Mouse (Mus musculus): ENCODE results near the gene Olfr744. TPM values are rescaled to one million over a fixed set of nuclear protein-coding genes. Genes with fewer than 3 reads are reported as not detected.
"Not testable (repeated sequence)": the region's sequence is repeated elsewhere in the genome, so short reads cannot be mapped to it uniquely, and the experiment has no call there.

Gene Olfr744
- polyA plus RNA-seq (2016; fragmentation: Nextera tagmentation; extraction: Ambion mirVana) = not detected in 2 replicates

DNA sequence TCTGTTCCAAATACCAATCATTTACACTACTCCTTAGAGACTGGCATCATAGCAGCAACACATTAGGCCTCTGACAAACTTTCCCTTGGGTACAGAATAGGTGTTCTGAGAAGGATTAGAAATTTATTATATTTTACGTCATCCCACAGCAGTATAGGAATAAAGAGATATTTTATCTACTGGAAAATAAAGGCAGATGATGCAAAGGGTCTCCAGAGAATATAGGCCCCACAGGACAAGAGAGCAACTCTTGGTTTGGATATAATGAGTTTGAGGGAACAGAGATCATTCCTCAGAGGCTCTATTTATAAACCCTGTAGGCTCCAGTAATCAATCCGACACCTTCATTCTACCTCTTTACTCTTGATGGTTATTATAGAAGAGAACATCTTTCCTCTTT, at the start of gene Olfr744:
Gene Olfr744 (plus strand): TSS at position 301 of the 400 bp plus-strand sequence.
- Histone ChIP-seq H3K9ac (no peak within 1 kb of the TSS), H3K4me3 (no peak within 1 kb of the TSS), H3K4me1 (replicated peaks) (no peaks in the 10 kb centered on the region), H3K27me3 (replicated peaks) (no peaks in the 10 kb centered on the region), H3K4me2 (no peak within 1 kb of the TSS), H3K36me3 (no peaks in the 10 kb centered on the region), H3K27ac (ENCODE audit: poor library complexity, severe bottlenecking) (no peak within 1 kb of the TSS), H3K9me3 (replicated peaks) (0 out of 2 replicates have a peak, but pooled peaks cover 5% of the 10 kb centered on the region)
- no peak for ATAC-seq (ENCODE audit: insufficient number of reproducible peaks, low FRiP score)
- 71% methylated on average over 2 of the region's 2 CpGs for WGBS

DNA sequence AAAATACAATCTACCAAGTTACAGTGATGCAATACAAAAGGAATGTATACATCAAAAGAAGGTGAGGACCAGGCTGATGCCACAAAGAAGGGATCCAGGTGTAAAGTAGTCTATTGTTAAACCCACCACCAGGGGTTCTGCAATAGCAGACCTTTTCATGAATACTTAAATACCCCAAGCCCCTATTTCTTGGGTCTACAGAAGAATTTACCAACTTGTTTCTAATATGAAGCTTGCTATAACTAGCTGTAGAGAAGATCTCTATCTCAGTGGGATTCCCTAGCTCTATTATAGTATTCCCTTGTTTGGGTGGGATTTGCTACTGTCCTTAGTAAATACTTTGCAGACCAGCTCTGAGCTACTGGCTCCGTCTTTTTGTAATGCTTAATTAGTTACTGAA, 41.6 kb upstream of the Olfr744 start:
- 83% methylated on average over 1 of the region's 1 CpGs for WGBS
- H3K36me3 ChIP-seq; H3K4me2 ChIP-seq; H3K9me3 ChIP-seq (replicated peaks); H3K4me1 ChIP-seq (replicated peaks); H3K9ac ChIP-seq; H3K4me3 ChIP-seq; ATAC-seq (ENCODE audit: insufficient number of reproducible peaks, low FRiP score); H3K27ac ChIP-seq (ENCODE audit: poor library complexity, severe bottlenecking); H3K27me3 ChIP-seq (replicated peaks): not testable (repeated sequence)

DNA sequence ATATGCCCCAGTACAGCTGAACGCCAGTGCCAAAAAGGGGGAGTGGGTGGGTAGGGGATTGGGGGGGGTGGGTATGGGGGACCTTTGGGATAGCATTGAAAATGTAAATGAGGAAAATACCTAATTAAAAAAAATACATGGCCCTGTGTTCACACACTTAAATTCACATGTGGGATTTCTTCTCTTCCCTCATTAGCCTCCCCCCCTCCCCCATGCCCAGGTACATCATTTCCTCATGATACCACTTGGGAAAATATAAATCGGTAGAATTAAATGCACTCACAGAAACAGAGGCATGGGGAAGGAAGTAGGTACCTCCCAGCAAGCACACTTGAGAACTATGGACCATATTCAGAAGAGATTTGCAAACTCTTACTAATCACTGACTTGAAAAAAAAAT, 24.4 kb downstream of the Olfr744 start, which contains the start of gene Olfr745:
Gene Olfr745 (plus strand): TSS at position 301 of the 400 bp plus-strand sequence.
- H3K4me2 ChIP-seq = no peak within 1 kb of the TSS
- no peak within 1 kb of the TSS for H3K27ac ChIP-seq (ENCODE audit: poor library complexity, severe bottlenecking)
- H3K4me1 ChIP-seq (replicated peaks) = no peaks in the 10 kb centered on the region
- no peak within 1 kb of the TSS for H3K9ac ChIP-seq
- ATAC-seq (ENCODE audit: insufficient number of reproducible peaks, low FRiP score) = no peak
- H3K36me3 ChIP-seq = no peaks in the 10 kb centered on the region
- no peaks in the 10 kb centered on the region for H3K9me3 ChIP-seq (replicated peaks)
- no peak within 1 kb of the TSS for H3K4me3 ChIP-seq
- WGBS = 71% methylated on average over 2 of the region's 2 CpGs
- no peaks in the 10 kb centered on the region for H3K27me3 ChIP-seq (replicated peaks)

DNA sequence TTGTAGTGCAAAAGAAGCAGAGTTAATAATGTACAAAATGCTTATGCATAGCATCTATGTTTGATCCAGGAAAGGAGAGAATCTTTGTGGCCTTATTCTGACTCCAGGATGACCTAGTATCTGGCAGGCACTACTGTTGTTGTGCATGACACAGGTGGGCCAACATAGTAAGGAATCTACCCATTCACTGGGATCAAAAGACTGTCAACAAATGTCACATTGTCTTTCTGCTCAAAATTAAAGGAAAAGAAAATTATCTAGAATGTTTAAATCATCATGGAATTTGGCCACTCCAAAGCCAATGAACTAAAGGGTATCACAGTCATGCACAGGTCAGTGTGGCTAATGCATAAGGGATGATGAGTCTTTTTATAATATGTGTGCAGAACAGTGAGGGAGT, 32.1 kb downstream of the Olfr744 start, which contains the start of gene Olfr746:
Gene Olfr746 (plus strand): TSS at position 301 of the 400 bp plus-strand sequence.
- H3K4me3 ChIP-seq = no peak within 1 kb of the TSS
- H3K9ac ChIP-seq = no peak within 1 kb of the TSS
- H3K9me3 ChIP-seq (replicated peaks) = no peaks in the 10 kb centered on the region
- ATAC-seq (ENCODE audit: insufficient number of reproducible peaks, low FRiP score) = no peak
- no peaks in the 10 kb centered on the region for H3K4me1 ChIP-seq (replicated peaks)
- no peak within 1 kb of the TSS for H3K4me2 ChIP-seq
- H3K36me3 ChIP-seq = no peaks in the 10 kb centered on the region
- no peak within 1 kb of the TSS for H3K27ac ChIP-seq (ENCODE audit: poor library complexity, severe bottlenecking)
- H3K27me3 ChIP-seq (replicated peaks) = no peaks in the 10 kb centered on the region

Other genes with a start within 250 kb of the Olfr744 start
- gene Olfr736, start 233.7 kb upstream of the Olfr744 start, polyA plus RNA-seq (2016; fragmentation: Nextera tagmentation; extraction: Ambion mirVana) = not detected in 2 replicates
- gene Olfr738, start 207.3 kb upstream of the Olfr744 start, polyA plus RNA-seq (2016; fragmentation: Nextera tagmentation; extraction: Ambion mirVana) = not detected in 2 replicates
- gene Olfr739, start 196.3 kb upstream of the Olfr744 start, polyA plus RNA-seq (2016; fragmentation: Nextera tagmentation; extraction: Ambion mirVana) = not detected in 2 replicates
- not detected in 2 replicates for gene Olfr740, start 169.3 kb upstream of the Olfr744 start, polyA plus RNA-seq (2016; fragmentation: Nextera tagmentation; extraction: Ambion mirVana)
- gene Olfr741, start 142.1 kb upstream of the Olfr744 start, polyA plus RNA-seq (2016; fragmentation: Nextera tagmentation; extraction: Ambion mirVana) = not detected in 2 replicates
- not detected in 2 replicates for gene Olfr742, start 111.3 kb upstream of the Olfr744 start, polyA plus RNA-seq (2016; fragmentation: Nextera tagmentation; extraction: Ambion mirVana)
- gene Olfr743, start 93.0 kb upstream of the Olfr744 start, polyA plus RNA-seq (2016; fragmentation: Nextera tagmentation; extraction: Ambion mirVana) = not detected in 2 replicates
- not detected in 2 replicates for gene Olfr745, start 24.5 kb downstream of the Olfr744 start, polyA plus RNA-seq (2016; fragmentation: Nextera tagmentation; extraction: Ambion mirVana)
- not detected in 2 replicates for gene Olfr746, start 32.2 kb downstream of the Olfr744 start, polyA plus RNA-seq (2016; fragmentation: Nextera tagmentation; extraction: Ambion mirVana)
- not detected in 2 replicates for gene Olfr747, start 78.3 kb downstream of the Olfr744 start, polyA plus RNA-seq (2016; fragmentation: Nextera tagmentation; extraction: Ambion mirVana)
- gene Olfr748, start 92.5 kb downstream of the Olfr744 start, polyA plus RNA-seq (2016; fragmentation: Nextera tagmentation; extraction: Ambion mirVana) = not detected in 2 replicates
- gene Olfr749, start 130.2 kb downstream of the Olfr744 start, polyA plus RNA-seq (2016; fragmentation: Nextera tagmentation; extraction: Ambion mirVana) = not detected in 2 replicates
- 46.1 and 48.1 TPM in 2 replicates for gene Ttc5, start 170.6 kb downstream of the Olfr744 start, polyA plus RNA-seq (2016; fragmentation: Nextera tagmentation; extraction: Ambion mirVana)
- gene Ccnb1ip1, start 192.9 kb downstream of the Olfr744 start, polyA plus RNA-seq (2016; fragmentation: Nextera tagmentation; extraction: Ambion mirVana) = not detected in 2 replicates
- gene Parp2, start 193.0 kb downstream of the Olfr744 start, polyA plus RNA-seq (2016; fragmentation: Nextera tagmentation; extraction: Ambion mirVana) = 40.4 and 41.2 TPM in 2 replicates